Mouse (Mus musculus) liver, embryonic 11.5 days (tissue): ENCODE data around the gene Tpcn2. TPM values are rescaled to one million over a fixed set of nuclear protein-coding genes. Genes with fewer than 3 reads are reported as not detected.

ENCODE experiments used
- ATAC-seq: fragments of 200-750 bp; cut with Nextera tagmentation; replicated peaks from 2 replicates; pipeline ENCODE4 v1.8.0; 2017; ENCODE audit warnings: moderate number of reproducible peaks, mild to moderate bottlenecking, moderate TSS enrichment, moderate library complexity; ENCODE audit not compliant: low FRiP score
- DNase-seq: peaks from one replicate; pipeline ENCODE4 v3.0.0-alpha.2; 2017; ENCODE audit warnings: low spot score
- H3K27ac ChIP-seq: fragments of 300-500 bp; sonication (generic); 2 replicates; pipeline ENCODE4 v1.5.1; 2014; ENCODE audit warnings: mild to moderate bottlenecking, low read depth, low read length, control low read depth
- H3K27me3 ChIP-seq: fragments of 300-500 bp; sonication (generic); replicated peaks from 2 replicates; pipeline ENCODE4 v1.6.1; 2014; ENCODE audit warnings: low read length, mixed read lengths; ENCODE audit not compliant: control insufficient read depth, insufficient read depth
- H3K36me3 ChIP-seq: fragments of 300-500 bp; sonication (generic); 2 replicates; pipeline ENCODE4 v1.6.1; 2014; ENCODE audit warnings: mild to moderate bottlenecking, low read length, moderate library complexity, mixed read lengths; ENCODE audit not compliant: control insufficient read depth, insufficient read depth
- H3K4me1 ChIP-seq: fragments of 300-500 bp; sonication (generic); replicated peaks from 2 replicates; pipeline ENCODE4 v1.6.1; 2014; ENCODE audit warnings: low read length, mixed read lengths; ENCODE audit not compliant: control insufficient read depth, insufficient read depth
- H3K4me2 ChIP-seq: fragments of 300-500 bp; sonication (generic); 2 replicates; pipeline ENCODE4 v1.6.1; 2014; ENCODE audit warnings: mild to moderate bottlenecking, control low read depth, moderate library complexity
- H3K4me3 ChIP-seq: fragments of 300-500 bp; sonication (generic); 2 replicates; pipeline ENCODE4 v1.5.1; 2014; ENCODE audit warnings: low read depth, low read length, control low read depth
- H3K9ac ChIP-seq: fragments of 300-500 bp; sonication (generic); 2 replicates; pipeline ENCODE4 v1.6.1; 2014; ENCODE audit warnings: low read depth, low read length, control low read depth
- H3K9me3 ChIP-seq: fragments of 300-500 bp; sonication (generic); 2 replicates; pipeline ENCODE4 v1.6.1; 2016; ENCODE audit warnings: low read length, inconsistent platforms, mixed read lengths; ENCODE audit not compliant: control insufficient read depth
- WGBS: fragments of 180-500 bp; shearing (Covaris S2); extraction: QIAGEN DNeasy Blood & Tissue Kit; methylation state at CpG from one replicate; pipeline ENCODE4 v1.1.7; 2014; 5-methylcytosine and 5-hydroxymethylcytosine counted together
- polyA plus RNA-seq: library from polyadenylated mRNA; unstranded; fragments of >200 nt; fragmentation: Nextera tagmentation; extraction: Ambion mirVana; gene quantifications from 2 replicates; pipeline ENCODE4 v1.2.1, GENCODE M21; 2014

Gene Tpcn2
- polyA plus RNA-seq, 1 experiment from 2014 or later, result 2.4 TPM

DNA sequence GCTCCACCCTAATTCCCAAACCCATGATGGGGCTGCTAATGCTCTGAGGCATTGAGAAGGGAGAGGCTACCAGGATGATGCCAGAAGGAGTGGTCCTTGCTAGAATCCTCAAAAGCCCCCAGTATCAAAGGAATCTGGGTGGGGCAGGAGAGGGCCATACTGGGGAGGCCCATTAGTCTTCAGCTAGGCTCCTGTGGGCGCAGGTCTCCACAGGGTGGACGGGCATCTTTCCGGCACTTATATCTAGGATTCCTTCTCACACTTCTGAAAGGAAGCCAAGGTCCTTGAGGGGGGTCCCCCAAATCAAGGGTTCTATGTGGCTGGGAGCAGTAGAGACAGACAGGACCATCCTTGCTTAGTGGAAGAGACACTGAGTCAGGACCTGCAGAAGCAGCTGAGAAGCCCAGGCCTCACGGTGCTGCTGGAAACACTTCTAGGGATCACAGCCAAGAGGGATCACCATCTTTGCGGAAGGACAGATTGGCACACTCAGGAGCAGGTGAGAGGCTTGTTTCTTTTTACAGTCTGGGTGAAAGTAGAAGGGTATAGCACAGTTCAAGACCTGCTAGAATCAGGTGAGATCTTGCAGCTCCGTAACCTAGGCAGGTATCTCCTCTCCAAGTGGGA, 31.1 kb upstream of the Tpcn2 start, which contains the start of gene Mrgprd:
TSS of gene Mrgprd (plus strand) at position 51 of the 627 bp plus-strand sequence.
- Histone ChIP-seq H3K27ac (no peak within 1 kb of the TSS), H3K36me3 (no peaks in the 10 kb centered on the region), H3K27me3 (no peaks in the 10 kb centered on the region), H3K4me3 (no peak within 1 kb of the TSS), H3K9me3 (no peaks in the 10 kb centered on the region), H3K4me1 (no peaks in the 10 kb centered on the region), H3K4me2 (no peak within 1 kb of the TSS), H3K9ac (no peak within 1 kb of the TSS)
- DNase-seq (no peak), ATAC-seq (no peak)
- 83% methylated on average over 6 of the region's 6 CpGs for WGBS

DNA sequence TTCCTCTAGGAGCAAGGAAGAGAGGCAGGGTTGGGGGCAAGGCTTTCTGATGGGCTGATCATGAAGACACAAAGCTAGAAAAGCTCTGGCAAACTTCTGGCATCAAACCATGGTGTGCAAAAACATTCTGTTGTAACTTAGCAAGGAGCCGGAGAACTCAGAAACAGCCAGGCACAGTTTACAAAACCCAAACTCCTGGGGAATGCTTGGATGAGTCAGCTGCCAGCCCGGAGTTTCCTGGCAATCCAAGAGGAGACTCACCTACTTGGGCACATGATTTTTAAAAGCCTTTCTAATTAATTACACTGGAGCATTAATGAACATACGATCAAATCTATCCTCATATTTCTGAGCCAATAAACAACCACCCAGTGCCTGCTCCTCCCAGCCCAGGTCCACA, 28.3 kb upstream of the Tpcn2 start:
- WGBS, result 67% methylated on average over 3 of the region's 3 CpGs
- H3K4me1 ChIP-seq, result no peaks in the 10 kb centered on the region
- no peak overlapping the region for H3K9ac ChIP-seq
- DNase-seq (no peak), ATAC-seq (no peak)
- no peak overlapping the region for H3K4me3 ChIP-seq
- H3K27ac ChIP-seq, result no peak overlapping the region
- no peaks in the 10 kb centered on the region for H3K36me3 ChIP-seq
- no peak overlapping the region for H3K4me2 ChIP-seq
- no peaks in the 10 kb centered on the region for H3K27me3 ChIP-seq
- no peaks in the 10 kb centered on the region for H3K9me3 ChIP-seq

DNA sequence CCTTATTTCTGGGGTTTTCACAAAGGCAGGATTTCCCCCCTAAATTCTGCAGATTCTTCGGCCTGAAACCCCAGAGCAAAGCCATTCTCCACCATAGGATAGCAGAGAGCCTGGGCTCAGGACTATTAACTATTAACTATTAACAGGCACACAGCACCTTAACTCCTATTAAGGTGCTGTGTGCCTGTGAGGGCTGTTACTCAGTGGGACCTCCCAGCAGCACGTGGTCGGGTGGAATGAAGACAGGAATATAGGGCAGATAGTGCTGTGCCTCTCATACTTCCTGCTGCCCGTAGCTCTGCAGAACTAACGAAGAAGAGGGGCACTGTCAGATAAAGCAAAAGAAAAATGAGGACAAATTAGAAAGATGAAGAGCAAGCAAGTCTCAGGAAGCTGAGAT, 26.7 kb upstream of the Tpcn2 start:
- H3K27ac ChIP-seq, result no peak overlapping the region
- no peak for ATAC-seq
- H3K4me2 ChIP-seq, result no peak overlapping the region
- no peaks in the 10 kb centered on the region for H3K9me3 ChIP-seq
- H3K36me3 ChIP-seq, result no peaks in the 10 kb centered on the region
- no peak overlapping the region for H3K4me3 ChIP-seq
- no peaks in the 10 kb centered on the region for H3K27me3 ChIP-seq
- no peaks in the 10 kb centered on the region for H3K4me1 ChIP-seq
- no peak for DNase-seq
- WGBS, result 45% methylated on average over 5 of the region's 5 CpGs
- no peak overlapping the region for H3K9ac ChIP-seq

DNA sequence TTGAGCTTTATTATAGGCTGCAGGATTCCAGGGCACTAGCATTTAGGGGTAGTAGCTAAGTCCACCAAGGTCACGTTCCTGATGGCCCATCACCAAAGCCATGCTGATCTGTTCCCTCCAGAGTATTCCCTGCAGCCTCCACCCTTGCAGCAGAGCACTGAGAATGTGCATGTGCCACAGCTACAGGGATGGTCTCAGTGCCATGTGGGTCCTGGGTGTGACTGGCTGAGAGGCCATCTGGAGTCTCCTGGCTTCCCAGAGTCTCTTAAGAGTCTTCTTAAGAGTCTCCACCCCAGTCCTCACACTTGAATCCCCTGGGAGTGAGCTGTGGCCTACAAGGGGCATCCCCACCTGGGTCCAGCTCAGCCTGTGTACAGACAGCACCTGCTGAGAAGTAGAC, 26.1 kb upstream of the Tpcn2 start:
- no peak overlapping the region for H3K4me3 ChIP-seq
- no peak for ATAC-seq
- no peak overlapping the region for H3K4me2 ChIP-seq

DNA sequence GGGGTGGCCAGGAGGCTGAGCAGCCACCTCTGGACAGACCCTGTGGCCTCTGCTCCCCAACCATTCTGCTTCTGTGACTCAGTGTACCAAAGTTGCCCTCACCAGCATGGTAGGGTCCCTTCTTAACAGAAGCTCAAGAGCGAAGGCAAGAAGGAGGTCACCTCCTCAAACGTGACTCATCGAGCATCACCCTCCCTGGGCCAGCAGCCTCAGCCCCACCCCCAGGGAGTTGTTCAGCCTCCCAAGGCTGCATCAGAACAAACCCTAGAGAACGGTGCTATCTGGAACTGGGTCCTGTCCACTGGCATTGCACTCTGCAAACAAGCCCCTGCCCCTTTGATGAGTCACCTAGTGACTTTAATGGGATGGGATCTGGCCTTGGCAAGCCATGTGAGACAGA, 25.1 kb upstream of the Tpcn2 start:
- Histone ChIP-seq H3K4me3 (no peak overlapping the region), H3K4me1 (no peaks in the 10 kb centered on the region), H3K9me3 (no peaks in the 10 kb centered on the region), H3K9ac (no peak overlapping the region), H3K4me2 (no peak overlapping the region), H3K27me3 (no peaks in the 10 kb centered on the region), H3K36me3 (no peaks in the 10 kb centered on the region), H3K27ac (no peak overlapping the region)
- ATAC-seq (no peak), DNase-seq (no peak)
- WGBS, result 65% methylated on average over 4 of the region's 4 CpGs

More for the DNA sequence above, 26.1 kb upstream of the Tpcn2 start:
- no peak overlapping the region for H3K9ac ChIP-seq
- H3K9me3 ChIP-seq, result no peaks in the 10 kb centered on the region
- no peak overlapping the region for H3K27ac ChIP-seq
- WGBS, result 75% methylated on average over 1 of the region's 1 CpGs
- DNase-seq, result no peak
- no peaks in the 10 kb centered on the region for H3K4me1 ChIP-seq
- H3K36me3 ChIP-seq, result no peaks in the 10 kb centered on the region
- H3K27me3 ChIP-seq, result no peaks in the 10 kb centered on the region

DNA sequence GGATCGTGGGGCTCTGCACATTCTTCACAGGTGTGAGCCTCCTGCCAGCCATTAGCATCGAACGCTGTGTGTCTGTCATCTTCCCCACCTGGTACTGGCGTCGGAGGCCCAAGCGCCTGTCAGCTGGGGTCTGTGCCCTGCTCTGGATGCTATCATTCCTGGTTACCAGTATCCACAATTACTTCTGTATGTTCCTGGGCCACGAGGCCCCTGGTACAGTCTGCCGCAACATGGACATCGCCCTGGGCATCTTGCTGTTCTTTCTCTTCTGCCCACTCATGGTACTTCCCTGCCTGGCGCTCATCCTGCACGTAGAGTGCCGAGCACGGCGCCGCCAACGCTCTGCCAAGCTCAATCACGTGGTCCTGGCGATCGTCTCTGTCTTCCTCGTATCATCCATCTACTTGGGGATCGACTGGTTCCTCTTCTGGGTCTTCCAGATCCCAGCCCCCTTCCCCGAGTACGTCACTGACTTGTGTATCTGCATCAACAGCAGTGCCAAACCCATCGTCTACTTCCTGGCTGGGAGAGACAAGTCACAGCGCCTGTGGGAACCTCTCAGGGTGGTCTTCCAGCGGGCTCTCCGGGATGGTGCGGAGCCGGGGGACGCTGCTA, 24.4 kb upstream of the Tpcn2 start:
- no peak overlapping the region for H3K4me3 ChIP-seq
- H3K36me3 ChIP-seq, result no peaks in the 10 kb centered on the region
- WGBS, result 62% methylated on average over 30 of the region's 30 CpGs
- H3K27me3 ChIP-seq, result no peaks in the 10 kb centered on the region
- no peak overlapping the region for H3K27ac ChIP-seq
- no peaks in the 10 kb centered on the region; the same call in 1 of the 2 replicates for H3K4me1 ChIP-seq
- ATAC-seq (no peak), DNase-seq (no peak)
- no peak overlapping the region for H3K9ac ChIP-seq
- no peak overlapping the region for H3K4me2 ChIP-seq
- no peaks in the 10 kb centered on the region for H3K9me3 ChIP-seq

DNA sequence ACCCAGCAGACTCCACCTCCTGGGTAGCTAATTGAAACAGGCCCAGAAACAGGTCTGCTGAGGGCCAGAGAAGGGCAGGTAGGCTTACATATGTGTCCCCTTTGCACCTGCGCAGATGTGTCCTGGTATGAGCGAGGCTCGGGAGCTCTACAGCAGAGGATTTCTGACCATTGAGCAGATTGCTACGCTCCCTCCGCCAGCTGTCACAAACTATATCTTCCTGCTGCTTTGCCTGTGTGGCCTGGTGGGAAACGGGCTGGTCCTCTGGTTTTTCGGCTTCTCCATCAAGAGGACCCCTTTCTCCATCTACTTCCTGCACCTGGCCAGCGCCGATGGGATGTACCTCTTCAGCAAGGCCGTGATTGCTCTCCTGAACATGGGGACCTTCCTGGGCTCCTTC, 23.8 kb upstream of the Tpcn2 start:
- H3K27ac ChIP-seq, result no peak overlapping the region
- H3K4me3 ChIP-seq, result no peak overlapping the region
- DNase-seq, result no peak
- H3K36me3 ChIP-seq, result no peaks in the 10 kb centered on the region
- ATAC-seq, result no peak
- H3K9ac ChIP-seq, result no peak overlapping the region
- H3K27me3 ChIP-seq, result no peaks in the 10 kb centered on the region
- no peak overlapping the region for H3K4me2 ChIP-seq
- H3K9me3 ChIP-seq, result no peaks in the 10 kb centered on the region
- WGBS, result 84% methylated on average over 10 of the region's 10 CpGs
- peaks cover 2% of the 10 kb centered on the region; the same call in 1 of the 2 replicates for H3K4me1 ChIP-seq

DNA sequence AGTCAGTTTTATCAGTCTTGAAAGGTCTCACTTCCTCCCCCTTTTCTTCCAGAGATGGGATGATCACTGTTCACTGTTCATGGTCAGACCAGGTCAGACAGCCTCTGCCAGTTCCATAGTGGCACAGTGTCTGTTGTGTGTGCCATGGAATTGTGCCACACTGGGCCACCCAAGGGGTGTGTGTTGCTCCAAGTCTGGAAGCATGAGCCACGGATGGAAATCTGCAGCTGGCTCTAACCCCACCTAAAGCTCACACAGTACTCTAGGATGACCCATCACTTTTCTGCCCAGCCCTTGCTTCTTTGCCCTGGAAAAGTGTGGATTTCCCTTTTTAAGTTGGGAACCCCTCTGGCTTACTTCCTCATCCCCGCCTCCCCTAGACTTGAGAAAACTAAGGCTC, 20.3 kb upstream of the Tpcn2 start:
- Histone ChIP-seq H3K4me3 (no peak overlapping the region), H3K36me3 (no peaks in the 10 kb centered on the region), H3K27ac (no peak overlapping the region), H3K4me2 (no peak overlapping the region), H3K4me1 (peaks cover 2% of the 10 kb centered on the region), H3K9ac (no peak overlapping the region), H3K9me3 (no peaks in the 10 kb centered on the region), H3K27me3 (no peaks in the 10 kb centered on the region)
- ATAC-seq (no peak), DNase-seq (no peak)
- WGBS, result 72% methylated on average over 2 of the region's 2 CpGs
